Mouse (Mus musculus): ENCODE measurements around the gene Mtmr12. TPM values are rescaled to one million over a fixed set of nuclear protein-coding genes. Genes with fewer than 3 reads are reported as not detected.

The Mtmr12 gene
- total RNA-seq, 1 experiment: 14.8 TPM

GRCm38 (mm10) chr15:12229603-12230242 is 24.9 kb downstream of the Mtmr12 start:
- Histone ChIP-seq H3K4me3 (ENCODE audit: insufficient read depth in 1 of 2, low read depth in 1 of 2, low read length in 2 of 2, poor library complexity in 1 of 2, severe bottlenecking in 1 of 2) (no peak overlapping the region), H3K9ac (ENCODE audit: insufficient read depth, low read depth, low read length, poor library complexity, severe bottlenecking) (no peak overlapping the region; the same call in 1 of the 2 replicates), H3K27ac (ENCODE audit: insufficient read depth, low read depth, low read length, poor library complexity, severe bottlenecking) (no peak overlapping the region), H3K36me3 (ENCODE audit: control insufficient read depth, insufficient read depth, low read length, poor library complexity, severe bottlenecking) (peaks cover 15% of the 10 kb centered on the region), H3K4me1 (ENCODE audit: control insufficient read depth in 2 of 2, insufficient read depth in 2 of 2, low read length in 2 of 2, poor library complexity in 1 of 2) (peaks cover 10 to 23% of the 10 kb centered on the region in 2 experiments), H3K9me3 (ENCODE audit: control insufficient read depth, insufficient read depth, low read depth, low read length) (no peaks in the 10 kb centered on the region)
- in situ Hi-C loops (cut with MboI; ENCODE audit: low sequenced_read_pairs in 2 of 2, unreplicated experiment in 2 of 2): no loop called here
- DNase-seq (ENCODE audit: low read depth, low spot score): no peak
- TF ChIP-seq ZNF384 (IDR thresholded peaks at IDR 0.05; ENCODE audit: low read depth, low read length) (no peak), HCFC1 (IDR thresholded peaks at IDR 0.05; ENCODE audit: borderline replicate concordance, insufficient read depth, low read length) (no peak), MAFK (IDR thresholded peaks at IDR 0.05; ENCODE audit: insufficient read depth, low read depth, low read length) (no peak), ZC3H11A (IDR thresholded peaks at IDR 0.05; ENCODE audit: borderline replicate concordance, low read depth, low read length) (no peak), CHD2 (IDR thresholded peaks at IDR 0.05; ENCODE audit: low read depth, low read length) (no peak)

- H3K27ac ChIP-seq (ENCODE audit: insufficient read depth, low read depth, low read length, poor library complexity, severe bottlenecking): no peak overlapping the region
- in situ Hi-C loops (cut with MboI; ENCODE audit: low sequenced_read_pairs in 2 of 2, unreplicated experiment in 2 of 2): no loop called here
Observed at GRCm38 (mm10) chr15:12230243-12230935, 25.6 kb downstream of the Mtmr12 start.

GRCm38 (mm10) chr15:12231462-12231861 is 26.6 kb downstream of the Mtmr12 start:
- H3K27ac ChIP-seq (ENCODE audit: insufficient read depth, low read depth, low read length, poor library complexity, severe bottlenecking): no peak overlapping the region
- no peak for TF ChIP-seq ZC3H11A (IDR thresholded peaks at IDR 0.05; ENCODE audit: borderline replicate concordance, low read depth, low read length)
- no peak for TF ChIP-seq ZNF384 (IDR thresholded peaks at IDR 0.05; ENCODE audit: low read depth, low read length)
- no peak for TF ChIP-seq HCFC1 (IDR thresholded peaks at IDR 0.05; ENCODE audit: borderline replicate concordance, insufficient read depth, low read length)
- TF ChIP-seq MAFK (IDR thresholded peaks at IDR 0.05; ENCODE audit: insufficient read depth, low read depth, low read length): no peak
- no peak for TF ChIP-seq CHD2 (IDR thresholded peaks at IDR 0.05; ENCODE audit: low read depth, low read length)

More at GRCm38 (mm10) chr15:12230243-12230935, 25.6 kb downstream of the Mtmr12 start:
- peaks cover 10 to 23% of the 10 kb centered on the region in 2 experiments for H3K4me1 ChIP-seq (ENCODE audit: control insufficient read depth in 2 of 2, insufficient read depth in 2 of 2, low read length in 2 of 2, poor library complexity in 1 of 2)
- no peak overlapping the region for H3K9ac ChIP-seq (ENCODE audit: insufficient read depth, low read depth, low read length, poor library complexity, severe bottlenecking)
- H3K4me3 ChIP-seq (ENCODE audit: insufficient read depth in 1 of 2, low read depth in 1 of 2, low read length in 2 of 2, poor library complexity in 1 of 2, severe bottlenecking in 1 of 2): no peak overlapping the region
- TF ChIP-seq HCFC1 (IDR thresholded peaks at IDR 0.05; ENCODE audit: borderline replicate concordance, insufficient read depth, low read length) (no peak), MAFK (IDR thresholded peaks at IDR 0.05; ENCODE audit: insufficient read depth, low read depth, low read length) (no peak), CHD2 (IDR thresholded peaks at IDR 0.05; ENCODE audit: low read depth, low read length) (no peak), ZC3H11A (IDR thresholded peaks at IDR 0.05; ENCODE audit: borderline replicate concordance, low read depth, low read length) (no peak), ZNF384 (IDR thresholded peaks at IDR 0.05; ENCODE audit: low read depth, low read length) (no peak)
- peaks cover 15% of the 10 kb centered on the region for H3K36me3 ChIP-seq (ENCODE audit: control insufficient read depth, insufficient read depth, low read length, poor library complexity, severe bottlenecking)
- no peak for DNase-seq (ENCODE audit: low read depth, low spot score)
- H3K9me3 ChIP-seq (ENCODE audit: control insufficient read depth, insufficient read depth, low read depth, low read length): no peaks in the 10 kb centered on the region

GRCm38 (mm10) chr15:12232429-12232828 is 27.6 kb downstream of the Mtmr12 start:
- peaks cover 10 to 23% of the 10 kb centered on the region in 2 experiments for H3K4me1 ChIP-seq (ENCODE audit: control insufficient read depth in 2 of 2, insufficient read depth in 2 of 2, low read length in 2 of 2, poor library complexity in 1 of 2)
- H3K27ac ChIP-seq (ENCODE audit: insufficient read depth, low read depth, low read length, poor library complexity, severe bottlenecking): no peak overlapping the region
- H3K4me3 ChIP-seq (ENCODE audit: insufficient read depth in 1 of 2, low read depth in 1 of 2, low read length in 2 of 2, poor library complexity in 1 of 2, severe bottlenecking in 1 of 2): no peak overlapping the region
- peaks cover 19% of the 10 kb centered on the region for H3K36me3 ChIP-seq (ENCODE audit: control insufficient read depth, insufficient read depth, low read length, poor library complexity, severe bottlenecking)
- DNase-seq (ENCODE audit: low read depth, low spot score): no peak
- no peaks in the 10 kb centered on the region for H3K9me3 ChIP-seq (ENCODE audit: control insufficient read depth, insufficient read depth, low read depth, low read length)
- no peak overlapping the region for H3K9ac ChIP-seq (ENCODE audit: insufficient read depth, low read depth, low read length, poor library complexity, severe bottlenecking)
- no peak for TF ChIP-seq ZC3H11A (IDR thresholded peaks at IDR 0.05; ENCODE audit: borderline replicate concordance, low read depth, low read length)
- TF ChIP-seq CHD2 (IDR thresholded peaks at IDR 0.05; ENCODE audit: low read depth, low read length): no peak
- TF ChIP-seq HCFC1 (IDR thresholded peaks at IDR 0.05; ENCODE audit: borderline replicate concordance, insufficient read depth, low read length): no peak
- in situ Hi-C loops (cut with MboI; ENCODE audit: low sequenced_read_pairs in 2 of 2, unreplicated experiment in 2 of 2): no loop called here

More at GRCm38 (mm10) chr15:12231462-12231861, 26.6 kb downstream of the Mtmr12 start:
- H3K36me3 ChIP-seq (ENCODE audit: control insufficient read depth, insufficient read depth, low read length, poor library complexity, severe bottlenecking): peaks cover 19% of the 10 kb centered on the region
- no peaks in the 10 kb centered on the region for H3K9me3 ChIP-seq (ENCODE audit: control insufficient read depth, insufficient read depth, low read depth, low read length)
- in situ Hi-C loops (cut with MboI; ENCODE audit: low sequenced_read_pairs in 2 of 2, unreplicated experiment in 2 of 2): no loop called here
- H3K4me1 ChIP-seq (ENCODE audit: control insufficient read depth in 2 of 2, insufficient read depth in 2 of 2, low read length in 2 of 2, poor library complexity in 1 of 2): peaks cover 10 to 23% of the 10 kb centered on the region in 2 experiments
- no peak overlapping the region for H3K4me3 ChIP-seq (ENCODE audit: insufficient read depth in 1 of 2, low read depth in 1 of 2, low read length in 2 of 2, poor library complexity in 1 of 2, severe bottlenecking in 1 of 2)
- no peak for DNase-seq (ENCODE audit: low read depth, low spot score)
- H3K9ac ChIP-seq (ENCODE audit: insufficient read depth, low read depth, low read length, poor library complexity, severe bottlenecking): no peak overlapping the region

Measured in ES-E14 (cell line).